Mouse (Mus musculus) forebrain, embryonic 11.5 days (tissue): ENCODE data around the gene Tiam2. TPM values are rescaled to one million over a fixed set of nuclear protein-coding genes. Genes with fewer than 3 reads are reported as not detected.
"Not testable (repeated sequence)": the region's sequence is repeated elsewhere in the genome, so short reads cannot be mapped to it uniquely, and the experiment has no call there.

Experiments
- ATAC-seq: fragments of 200-750 bp; cut with Nextera tagmentation; replicated peaks from 2 replicates; pipeline ENCODE4 v1.8.0; 2017; ENCODE audit warnings: moderate TSS enrichment; ENCODE audit not compliant: low FRiP score
- DNase-seq: peaks from one replicate; pipeline ENCODE4 v3.0.0-alpha.2; 2017; ENCODE audit warnings: low spot score
- H3K27ac ChIP-seq: fragments of 300-500 bp; sonication (generic); 2 replicates; pipeline ENCODE4 v1.5.1; 2014; ENCODE audit warnings: low read depth, low read length
- H3K27me3 ChIP-seq: fragments of 300-500 bp; sonication (generic); 2 replicates; pipeline ENCODE4 v1.6.1; 2014; ENCODE audit warnings: mild to moderate bottlenecking, low read length, mixed read lengths; ENCODE audit not compliant: control insufficient read depth, insufficient read depth
- H3K36me3 ChIP-seq: fragments of 300-500 bp; sonication (generic); 2 replicates; pipeline ENCODE4 v1.6.1; 2014; ENCODE audit warnings: mild to moderate bottlenecking, low read length, moderate library complexity, mixed read lengths; ENCODE audit not compliant: control insufficient read depth, insufficient read depth
- H3K4me1 ChIP-seq: fragments of 300-500 bp; sonication (generic); replicated peaks from 2 replicates; pipeline ENCODE4 v1.6.1; 2014; ENCODE audit warnings: low read length, mixed read lengths; ENCODE audit not compliant: control insufficient read depth, insufficient read depth
- H3K4me2 ChIP-seq: fragments of 300-500 bp; sonication (generic); 2 replicates; pipeline ENCODE4 v1.6.1; 2014; ENCODE audit warnings: low read depth, mild to moderate bottlenecking, low read length, moderate library complexity, mixed read lengths; ENCODE audit not compliant: severe bottlenecking
- H3K4me3 ChIP-seq: fragments of 300-500 bp; sonication (generic); 2 replicates; pipeline ENCODE4 v1.5.1; 2014; ENCODE audit warnings: low read depth, low read length
- H3K9ac ChIP-seq: fragments of 300-500 bp; sonication (generic); 2 replicates; pipeline ENCODE4 v1.6.1; 2014; ENCODE audit warnings: low read length
- H3K9me3 ChIP-seq: fragments of 300-500 bp; sonication (generic); 2 replicates; pipeline ENCODE4 v1.6.1; 2016; ENCODE audit warnings: low read length, mixed read lengths; ENCODE audit not compliant: control insufficient read depth
- WGBS: fragments of 180-500 bp; shearing (Covaris S2); extraction: QIAGEN DNeasy Blood & Tissue Kit; methylation state at CpG from one replicate; pipeline ENCODE4 v1.1.7; 2014; 5-methylcytosine and 5-hydroxymethylcytosine counted together
- polyA plus RNA-seq: library from polyadenylated mRNA; unstranded; fragments of >200 nt; fragmentation: Nextera tagmentation; extraction: Ambion mirVana; gene quantifications from 2 replicates; pipeline ENCODE4 v1.2.1, GENCODE M21; 2014

The Tiam2 gene
- polyA plus RNA-seq, 1 experiment from 2014 or later = 7.4 TPM

DNA sequence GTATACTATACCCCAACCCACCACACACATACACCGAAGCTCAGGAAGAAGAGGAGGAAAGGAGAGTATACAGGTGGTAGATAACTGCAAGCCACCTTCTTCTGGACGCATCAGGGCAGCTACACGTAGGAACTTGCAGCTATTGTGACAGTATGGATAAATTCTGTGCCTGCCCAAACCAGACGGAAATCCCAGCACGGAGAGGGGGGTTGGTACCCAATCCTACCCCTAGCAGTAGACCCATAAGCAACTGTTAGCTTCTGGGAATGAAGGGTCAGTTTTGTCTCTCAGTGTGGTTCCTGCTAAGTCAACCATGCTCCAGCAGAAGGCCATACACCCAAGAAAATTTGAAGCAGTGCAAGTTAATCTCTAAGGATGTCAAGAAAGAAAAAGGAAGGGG is 23.0 kb downstream of the Tiam2 start:
- Histone ChIP-seq H3K4me1 (0 out of 2 replicates have a peak, but pooled peaks cover 1% of the 10 kb centered on the region), H3K27ac (no peak overlapping the region), H3K27me3 (no peaks in the 10 kb centered on the region), H3K4me2 (no peak overlapping the region), H3K36me3 (no peaks in the 10 kb centered on the region), H3K9ac (no peak overlapping the region), H3K4me3 (no peak overlapping the region), H3K9me3 (no peaks in the 10 kb centered on the region)
- WGBS = 87% methylated on average over 5 of the region's 5 CpGs
- DNase-seq (no peak), ATAC-seq (no peak)

DNA sequence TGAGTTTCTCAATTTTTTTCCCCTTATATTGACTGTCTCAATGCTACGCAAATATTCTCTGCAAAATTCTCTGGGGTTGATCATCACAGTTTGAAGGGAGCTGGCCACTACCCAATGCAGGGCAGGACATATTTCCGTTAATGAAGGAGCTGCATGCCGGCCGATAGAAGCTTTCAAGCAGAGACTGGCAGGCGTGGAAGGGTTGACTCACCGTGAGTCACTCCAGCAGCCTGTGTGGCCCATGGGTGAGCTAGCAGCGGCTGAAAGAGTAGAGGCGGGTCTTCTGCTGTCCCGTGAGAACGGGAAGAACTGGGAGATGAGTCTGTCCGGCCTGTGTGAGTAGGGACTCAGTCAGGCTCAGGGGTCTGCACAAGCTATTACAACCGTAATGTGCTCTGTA is 23.6 kb downstream of the Tiam2 start:
- DNase-seq = no peak

DNA sequence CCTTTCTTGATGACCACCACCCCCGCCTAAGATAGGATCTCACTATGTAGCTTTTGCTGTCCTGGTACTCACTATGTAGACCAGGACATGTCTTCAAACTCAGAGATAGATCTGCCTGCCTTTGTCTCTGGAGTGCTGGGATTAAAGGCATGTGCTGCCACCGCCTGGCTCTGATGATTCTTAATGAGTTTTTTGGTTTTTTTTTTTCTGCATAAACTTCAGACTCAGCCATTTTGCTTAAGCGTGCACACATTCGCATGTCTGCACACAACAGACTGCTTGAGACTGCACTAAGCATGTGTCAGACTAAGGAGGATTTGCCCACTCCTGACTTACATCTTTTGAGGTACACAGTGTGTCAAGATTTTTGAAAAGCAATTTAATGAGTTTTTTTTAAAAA is 24.0 kb downstream of the Tiam2 start:
- DNase-seq (no peak), ATAC-seq (no peak)
- Histone ChIP-seq H3K27me3 (no peaks in the 10 kb centered on the region), H3K4me3 (no peak overlapping the region), H3K36me3 (no peaks in the 10 kb centered on the region), H3K4me1 (no peaks in the 10 kb centered on the region), H3K4me2 (no peak overlapping the region), H3K27ac (no peak overlapping the region), H3K9ac (no peak overlapping the region), H3K9me3 (no peaks in the 10 kb centered on the region)
- 85% methylated on average over 4 of the region's 4 CpGs for WGBS

More for the DNA sequence above, 23.6 kb downstream of the Tiam2 start:
- no peak overlapping the region for H3K4me3 ChIP-seq
- H3K4me2 ChIP-seq = no peak overlapping the region
- no peaks in the 10 kb centered on the region for H3K9me3 ChIP-seq
- no peaks in the 10 kb centered on the region for H3K36me3 ChIP-seq
- WGBS = 83% methylated on average over 12 of the region's 12 CpGs
- no peak overlapping the region for H3K27ac ChIP-seq
- no peaks in the 10 kb centered on the region for H3K27me3 ChIP-seq
- no peaks in the 10 kb centered on the region for H3K4me1 ChIP-seq
- no peak overlapping the region for H3K9ac ChIP-seq
- no peak for ATAC-seq

DNA sequence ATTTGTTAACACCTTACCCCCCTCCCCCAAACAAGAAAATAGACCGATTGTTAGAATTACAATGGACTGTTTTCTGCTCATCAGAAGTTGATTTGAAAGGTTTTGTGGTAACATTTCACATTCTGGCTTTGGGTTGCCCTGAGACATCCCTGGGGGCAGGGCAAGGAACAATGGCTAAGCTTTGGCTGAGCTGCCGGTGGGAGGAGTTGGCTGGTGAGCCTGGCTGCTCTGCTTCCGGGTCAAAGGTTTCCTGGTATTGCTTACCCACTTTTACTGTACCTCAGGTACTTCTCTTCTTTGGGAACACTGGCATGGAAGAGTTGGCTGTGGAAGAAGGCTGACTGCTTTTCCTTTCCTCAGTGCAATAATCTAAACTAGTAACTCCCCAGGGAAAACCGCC is 25.3 kb downstream of the Tiam2 start:
- no peak overlapping the region for H3K9ac ChIP-seq
- ATAC-seq = no peak
- 65% methylated on average over 4 of the region's 4 CpGs for WGBS

DNA sequence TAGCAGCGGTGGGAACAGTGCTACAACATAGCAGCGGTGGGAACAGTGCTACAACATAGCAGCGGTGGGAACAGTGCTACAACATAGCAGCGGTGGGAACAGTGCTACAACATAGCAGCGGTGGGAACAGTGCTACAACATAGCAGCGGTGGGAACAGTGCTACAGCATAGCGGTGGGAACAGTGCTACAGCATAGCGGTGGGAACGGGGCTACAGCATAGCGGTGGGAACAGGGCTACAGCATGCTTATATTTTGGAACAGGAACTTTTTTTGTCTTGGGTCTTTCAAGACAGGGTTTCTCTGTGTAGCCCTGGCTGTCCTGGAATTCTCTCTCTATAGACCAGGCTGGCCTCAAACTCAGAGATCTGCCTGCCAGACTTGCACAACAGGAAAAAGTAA is 26.8 kb downstream of the Tiam2 start:
- not testable (repeated sequence) for ATAC-seq, H3K9ac ChIP-seq, H3K9me3 ChIP-seq, H3K4me2 ChIP-seq, DNase-seq, H3K4me1 ChIP-seq, H3K27ac ChIP-seq, H3K27me3 ChIP-seq, H3K36me3 ChIP-seq, H3K4me3 ChIP-seq
- WGBS = 98% methylated on average over 8 of the region's 10 CpGs

More for the DNA sequence above, 25.3 kb downstream of the Tiam2 start:
- Histone ChIP-seq H3K4me3 (no peak overlapping the region), H3K9me3 (no peaks in the 10 kb centered on the region), H3K27ac (no peak overlapping the region), H3K27me3 (no peaks in the 10 kb centered on the region), H3K4me2 (no peak overlapping the region), H3K36me3 (no peaks in the 10 kb centered on the region), H3K4me1 (no peaks in the 10 kb centered on the region)
- DNase-seq = no peak

DNA sequence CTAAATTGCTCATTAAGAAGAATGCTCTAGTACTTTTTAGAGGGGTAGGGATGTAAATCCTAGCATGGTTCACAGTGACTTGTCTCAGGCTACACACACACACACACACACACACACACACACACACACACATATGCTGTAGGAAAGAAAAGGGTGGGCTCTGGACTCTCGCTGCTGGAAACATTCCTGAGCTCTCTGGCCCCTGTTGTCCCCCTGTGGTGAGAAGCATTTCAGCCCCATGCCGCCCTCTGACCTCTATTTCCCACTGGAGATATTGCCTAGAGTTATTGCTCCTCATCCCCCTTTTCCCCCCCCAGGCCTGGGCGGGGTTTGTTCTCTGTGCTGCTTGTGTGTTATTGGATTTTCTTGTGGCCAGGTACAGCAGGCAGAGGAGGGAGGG is 28.5 kb downstream of the Tiam2 start:
- H3K9me3 ChIP-seq = no peaks in the 10 kb centered on the region
- no peaks in the 10 kb centered on the region for H3K4me1 ChIP-seq
- H3K9ac ChIP-seq = no peak overlapping the region
- H3K4me2 ChIP-seq = no peak overlapping the region
- no peaks in the 10 kb centered on the region for H3K36me3 ChIP-seq
- no peak overlapping the region for H3K4me3 ChIP-seq
- DNase-seq (no peak), ATAC-seq (no peak)
- no peaks in the 10 kb centered on the region for H3K27me3 ChIP-seq
- WGBS = 57% methylated on average over 3 of the region's 3 CpGs
- no peak overlapping the region for H3K27ac ChIP-seq

DNA sequence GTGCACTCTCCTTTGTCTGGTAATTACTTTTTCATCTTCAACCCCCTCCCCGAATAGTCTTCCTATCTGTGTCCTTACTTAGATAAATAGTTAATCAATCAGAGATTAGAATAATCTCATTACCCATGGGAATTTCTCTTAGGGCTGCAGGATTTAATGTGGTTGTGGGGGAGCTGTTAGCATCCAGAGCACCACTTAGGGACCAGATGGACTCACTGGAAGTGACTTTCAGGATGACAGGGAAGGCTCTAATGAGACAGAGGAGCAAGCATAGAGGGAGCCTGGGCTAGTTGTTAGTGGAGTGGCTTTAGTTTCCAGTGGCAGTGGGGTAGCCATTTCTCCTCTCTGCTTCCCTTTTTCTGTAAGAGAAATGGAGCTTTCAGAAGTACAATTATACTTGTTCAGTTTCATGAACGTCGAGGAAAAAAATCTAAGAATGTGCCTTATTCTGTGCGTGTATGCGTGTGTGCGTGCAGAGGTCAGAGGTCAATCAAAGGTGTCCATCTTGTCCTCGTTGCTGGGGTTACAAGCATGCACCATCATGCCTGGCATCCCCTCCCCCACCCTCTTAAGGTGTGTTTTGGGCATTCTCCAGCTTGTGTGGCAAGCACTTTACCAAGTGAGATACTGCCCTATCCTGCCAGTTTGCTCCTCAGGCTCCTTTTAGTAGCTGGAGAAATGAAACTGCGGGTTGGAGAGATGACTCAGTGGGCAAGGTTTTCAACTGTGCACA is 30.4 kb downstream of the Tiam2 start:
- no peak for ATAC-seq
- Histone ChIP-seq H3K27me3 (no peaks in the 10 kb centered on the region), H3K9me3 (no peaks in the 10 kb centered on the region), H3K4me2 (no peak overlapping the region), H3K9ac (no peak overlapping the region), H3K4me3 (no peak overlapping the region), H3K36me3 (no peaks in the 10 kb centered on the region), H3K27ac (no peak overlapping the region), H3K4me1 (no peaks in the 10 kb centered on the region)
- DNase-seq = no peak
- WGBS = 82% methylated on average over 8 of the region's 8 CpGs

DNA sequence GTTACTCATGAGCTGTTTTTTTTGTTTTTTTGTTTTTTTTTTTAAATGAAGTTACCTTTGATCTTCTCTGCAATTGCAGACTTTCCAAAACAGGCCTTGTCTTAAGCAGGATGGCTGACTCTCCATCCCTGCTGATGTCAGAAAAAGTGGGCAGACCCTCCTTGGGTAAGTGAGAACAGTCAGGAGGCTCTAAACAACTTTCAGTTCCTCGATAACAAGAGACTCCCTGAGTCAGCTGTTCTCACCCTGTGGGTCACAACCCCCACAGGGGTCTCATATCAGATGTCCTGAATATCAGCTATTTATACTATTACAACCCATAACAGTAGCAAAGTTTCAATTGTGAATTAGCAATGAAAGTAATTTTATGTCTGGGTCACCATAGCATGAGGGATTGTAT is 33.9 kb downstream of the Tiam2 start:
- ATAC-seq = no peak
- Histone ChIP-seq H3K4me1 (no peaks in the 10 kb centered on the region), H3K36me3 (no peaks in the 10 kb centered on the region), H3K4me2 (no peak overlapping the region), H3K27me3 (no peaks in the 10 kb centered on the region), H3K9me3 (no peaks in the 10 kb centered on the region), H3K4me3 (no peak overlapping the region), H3K27ac (no peak overlapping the region), H3K9ac (no peak overlapping the region)
- DNase-seq = no peak
- WGBS = 32% methylated on average over 1 of the region's 1 CpGs

DNA sequence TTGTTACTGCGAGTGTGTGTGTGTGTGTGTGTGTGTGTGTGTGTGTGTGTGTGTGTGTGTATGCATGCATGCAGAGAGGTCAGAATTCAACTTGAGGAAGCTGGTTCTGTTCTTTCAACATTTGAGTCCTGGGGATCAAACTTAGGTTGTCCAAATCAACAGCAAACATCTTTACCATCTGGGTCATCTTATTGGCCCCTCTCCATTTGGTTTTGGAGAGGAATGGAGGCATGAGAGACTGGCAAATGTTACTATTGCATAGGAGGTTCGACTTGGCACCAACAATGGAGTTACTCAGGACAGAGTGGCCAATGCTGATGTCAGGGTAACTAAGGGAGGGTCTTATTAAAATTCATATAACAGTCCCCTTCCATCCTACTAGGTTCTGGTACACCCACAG is 35.4 kb downstream of the Tiam2 start:
- Histone ChIP-seq H3K4me2 (no peak overlapping the region), H3K9ac (no peak overlapping the region), H3K27ac (no peak overlapping the region), H3K36me3 (no peaks in the 10 kb centered on the region), H3K4me1 (no peaks in the 10 kb centered on the region), H3K4me3 (no peak overlapping the region), H3K27me3 (no peaks in the 10 kb centered on the region), H3K9me3 (no peaks in the 10 kb centered on the region)
- ATAC-seq (no peak), DNase-seq (no peak)
- WGBS = 92% methylated on average over 2 of the region's 2 CpGs
